In the genomic region with DNA sequence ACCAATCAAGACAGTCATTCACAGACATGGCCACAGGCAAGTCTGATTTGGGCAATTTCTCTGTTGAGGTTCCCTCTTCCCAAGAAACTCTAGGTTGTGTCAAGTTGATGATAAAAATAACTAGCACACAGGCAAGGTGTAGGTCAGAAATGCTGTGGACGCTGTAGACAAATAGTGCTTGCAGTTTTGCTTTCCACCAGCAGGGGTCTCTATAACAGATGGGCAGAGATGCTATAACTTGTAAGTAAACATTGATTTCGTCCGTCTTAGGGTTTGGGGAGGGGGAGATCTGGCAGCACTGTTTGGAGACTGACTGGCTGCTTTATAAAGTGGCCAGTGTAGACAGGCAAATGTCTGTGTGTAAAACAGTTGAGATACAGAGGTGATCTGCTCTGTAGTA, we compare ENCODE assay signal across 8 mouse cellular contexts. TPM values are rescaled to one million over a fixed set of nuclear protein-coding genes. Genes with fewer than 3 reads are reported as not detected.
DNase-seq lines count a peak whose midpoint lies in the region; ATAC-seq and TF ChIP-seq lines count a peak whose summit lies in the region.

No protein-coding gene starts in this region.

- WGBS in heart, adult 2 months = 19% methylated on average over 3 of the region's 3 CpGs
- WGBS in neural tube, embryonic 15.5 days = 20% methylated on average over 3 of the region's 3 CpGs

- no peak for TF ChIP-seq EP300 in heart, adult 2 months (IDR thresholded peaks at IDR 0.05; ENCODE audit: insufficient read depth, low read depth, low read length)

- H3K27ac ChIP-seq in heart, adult 2 months = no peak overlapping the region
- no peak overlapping the region for H3K27ac ChIP-seq in neural tube, embryonic 15.5 days (replicated peaks)

- no peaks in the 10 kb centered on the region for H3K27me3 ChIP-seq in heart, adult 2 months (ENCODE audit: control insufficient read depth, insufficient read depth, low read length)
- H3K27me3 ChIP-seq in neural tube, embryonic 15.5 days (replicated peaks) = no peaks in the 10 kb centered on the region

- TF ChIP-seq POLR2A in heart, adult 2 months (IDR thresholded peaks at IDR 0.05; ENCODE audit: insufficient read depth, low read depth, low read length) = no peak

- no peak overlapping the region for H3K9ac ChIP-seq in heart, adult 2 months (ENCODE audit: low read depth, low read length)
- no peak overlapping the region for H3K9ac ChIP-seq in neural tube, embryonic 15.5 days (replicated peaks)

- peaks cover 2% of the 10 kb centered on the region; the same call in 1 of the 2 replicates for H3K4me1 ChIP-seq in heart, adult 2 months (ENCODE audit: control insufficient read depth, insufficient read depth, low read length)
- H3K4me1 ChIP-seq in neural tube, embryonic 15.5 days = no peaks in the 10 kb centered on the region

- H3K4me2 ChIP-seq in neural tube, embryonic 15.5 days = no peak overlapping the region

- DNase-seq in heart, adult 2 months = peak in 1 of 2 experiments; percentile 51
- DNase-seq in heart, postnatal 25 days (ENCODE audit: low spot score) = no peak
- peak; percentile 56 for DNase-seq in neural tube, embryonic 10.5 days (ENCODE audit: extremely low spot score, low spot score)
- peak; percentile 51 to 62 for DNase-seq in cerebellum, adult 18-20 months
- DNase-seq in kidney, postnatal 14 days = peak; percentile 62
- peak; percentile 63 for DNase-seq in retina, postnatal 1 day
- DNase-seq in frontal cortex, postnatal 14 days (ENCODE audit: low spot score in 2 of 2) = no peak

- intact Hi-C loops in heart, adult 2 months (cut with DNase I) = loop anchor here (10.0 kb wide), 1 partner anchor 643 kb away; no protein-coding TSS in a partner anchor
- intact Hi-C loops in heart, postnatal 25 days (cut with DNase I) = loop anchor here (2.0 to 10.0 kb wide), 3 partner anchors 27 to 220 kb away; no protein-coding TSS in a partner anchor

- ATAC-seq in neural tube, embryonic 15.5 days (ENCODE audit: low FRiP score) = no peak

- TF ChIP-seq CTCF in heart, adult 2 months (IDR thresholded peaks at IDR 0.05) = peak; percentile 93

- no peaks in the 10 kb centered on the region for H3K9me3 ChIP-seq in neural tube, embryonic 15.5 days (replicated peaks)

- H3K79me2 ChIP-seq in heart, adult 2 months (replicated peaks; ENCODE audit: control insufficient read depth, insufficient read depth, low read length) = no peaks in the 10 kb centered on the region

- no peaks in the 10 kb centered on the region for H3K36me3 ChIP-seq in heart, adult 2 months (ENCODE audit: control insufficient read depth, insufficient read depth, low read length)
- no peaks in the 10 kb centered on the region for H3K36me3 ChIP-seq in neural tube, embryonic 15.5 days

- H3K4me3 ChIP-seq in heart, adult 2 months = no peak overlapping the region
- H3K4me3 ChIP-seq in neural tube, embryonic 15.5 days (replicated peaks) = no peak overlapping the region

RNA-seq across cellular contexts. Expression of a gene that starts 35.7 kb away (rescaled TPM):
- total RNA-seq in heart, adult 2 months (2021) = 1,000 to 10,000 TPM in 1 of 2 experiments, 100 to 1,000 TPM in 1; 878 to 1,097 TPM
- polyA plus RNA-seq in heart, adult 2 months (2012; rRNA removed) = 1,373 and 1,759 TPM in 2 replicates
- total RNA-seq in heart, postnatal 25 days (2021) = 100 to 1,000 TPM; 860 to 960 TPM
- polyA plus RNA-seq in neural tube, embryonic 15.5 days (2015; fragmentation: Nextera tagmentation; extraction: Ambion mirVana) = 38.4 and 59.2 TPM in 2 replicates

RNA-seq across cellular contexts. Expression of a gene that starts 44.9 kb away (rescaled TPM):
- total RNA-seq in heart, adult 2 months (2021) = 10 to 100 TPM; 82.4 to 87.5 TPM
- polyA plus RNA-seq in heart, adult 2 months (2012; rRNA removed) = 75.6 and 147 TPM in 2 replicates
- 10 to 100 TPM; 64.4 to 68.1 TPM for total RNA-seq in heart, postnatal 25 days (2021)
- polyA plus RNA-seq in neural tube, embryonic 15.5 days (2015; fragmentation: Nextera tagmentation; extraction: Ambion mirVana) = 17.6 and 27.4 TPM in 2 replicates

Comparison
In these comparisons a context has a peak if more than half of its experiments do, and no peak if none do; other contexts are left out.
1. DNase-seq: peak in neural tube, embryonic 10.5 days (single experiment), cerebellum, adult 18-20 months (2 of 2), kidney, postnatal 14 days (single experiment) and retina, postnatal 1 day (single experiment); none in heart, postnatal 25 days (single experiment) and frontal cortex, postnatal 14 days (0 of 2).